15 mouse cellular contexts compared by ENCODE assay signal in the genomic region with DNA sequence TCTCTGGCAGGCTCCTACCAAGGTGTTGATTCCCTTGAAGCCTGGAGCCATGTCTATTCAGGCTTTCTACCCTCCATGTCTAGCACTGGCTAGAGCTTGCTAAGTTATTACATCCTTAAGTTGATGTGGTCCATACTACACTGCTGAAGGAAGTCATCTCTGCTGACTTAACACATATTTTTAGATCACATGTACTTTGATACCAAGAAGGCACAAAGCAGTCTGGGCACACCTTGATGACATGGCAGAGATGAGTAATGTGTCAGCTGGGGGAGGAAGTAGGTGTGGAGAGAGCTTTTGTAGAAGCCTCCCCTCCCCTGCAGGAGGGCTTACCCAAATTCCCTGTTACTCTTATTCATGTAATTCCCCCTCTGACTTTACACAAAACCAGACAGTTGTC.
"Had no signal": no experiment of that assay in that cellular context is flagged by ENCODE, and none has a peak within 500 bp of the region (broad histone marks: within the 10 kb centered on the region; RNA-seq: fewer than 3 reads in every experiment).

No protein-coding gene starts in this region.

- H3K9ac ChIP-seq: limb, embryonic 13.5 days; liver, embryonic 14.5 days; midbrain, embryonic 12.5 days; neural tube, embryonic 13.5 days; stomach, embryonic 15.5 days had no signal

- DNase-seq: kidney, adult 8-10 months; kidney, postnatal 25 days; layer of hippocampus, postnatal 36 days; left cerebral cortex, postnatal 4 days; lung, adult 2 months; lung, postnatal 10 days; lung, postnatal 4 days; thymus, postnatal 36 days had no signal

- H3K27ac ChIP-seq: limb, embryonic 13.5 days; liver, embryonic 14.5 days; midbrain, embryonic 12.5 days; neural tube, embryonic 13.5 days; stomach, embryonic 15.5 days had no signal

- H3K9me3 ChIP-seq: limb, embryonic 13.5 days; megakaryocyte, embryonic 14.5 days; midbrain, embryonic 12.5 days; neural tube, embryonic 13.5 days; stomach, embryonic 15.5 days had no signal

- ATAC-seq: midbrain, embryonic 16.5 days had no signal

- H3K4me1 ChIP-seq: limb, embryonic 13.5 days; megakaryocyte, embryonic 14.5 days; midbrain, embryonic 12.5 days; neural tube, embryonic 13.5 days; stomach, embryonic 15.5 days had no signal

- H3K4me2 ChIP-seq: limb, embryonic 13.5 days; midbrain, embryonic 12.5 days; neural tube, embryonic 13.5 days; stomach, embryonic 15.5 days had no signal

- H3K27me3 ChIP-seq: limb, embryonic 13.5 days; megakaryocyte, embryonic 14.5 days; midbrain, embryonic 12.5 days; neural tube, embryonic 13.5 days; stomach, embryonic 15.5 days had no signal

- H3K36me3 ChIP-seq: limb, embryonic 13.5 days; midbrain, embryonic 12.5 days; neural tube, embryonic 13.5 days; stomach, embryonic 15.5 days had no signal

- H3K4me3 ChIP-seq: limb, embryonic 13.5 days; megakaryocyte, embryonic 14.5 days; midbrain, embryonic 12.5 days; neural tube, embryonic 13.5 days; stomach, embryonic 15.5 days had no signal
